Mouse (Mus musculus) stomach, embryonic 16.5 days (tissue): ENCODE measurements at regions not wholly inside any gene's neighbourhood (a gene's known extent, or its start where the extent isn't known, plus 50 kb on each side); places are given as distances from the start of the nearest gene placed in this dataset.
A peak's percentile ranks its signal among the peaks of the same experiment; 100 is the strongest.

ENCODE experiments used
- ATAC-seq: fragments of 200-750 bp; cut with Nextera tagmentation; 2 replicates; pipeline ENCODE4 v1.8.0; 2017; ENCODE audit warnings: moderate number of reproducible peaks, moderate TSS enrichment; ENCODE audit not compliant: insufficient read depth, low FRiP score
- H3K27ac ChIP-seq: fragments of 300-500 bp; sonication (generic); 2 replicates; pipeline ENCODE4 v1.5.1; 2014; ENCODE audit warnings: low read length
- H3K27me3 ChIP-seq: fragments of 300-500 bp; sonication (generic); 2 replicates; pipeline ENCODE4 v1.6.1; 2014; ENCODE audit warnings: low read length, control low read depth, mixed read lengths; ENCODE audit not compliant: control insufficient read depth, insufficient read depth
- H3K36me3 ChIP-seq: fragments of 300-500 bp; sonication (generic); 2 replicates; pipeline ENCODE4 v1.6.1; 2014; ENCODE audit warnings: low read length; ENCODE audit not compliant: control insufficient read depth, insufficient read depth
- H3K4me1 ChIP-seq: fragments of 300-500 bp; sonication (generic); 2 replicates; pipeline ENCODE4 v1.6.1; 2014; ENCODE audit warnings: low read length, control low read depth, mixed read lengths; ENCODE audit not compliant: control insufficient read depth, insufficient read depth
- H3K4me2 ChIP-seq: fragments of 300-500 bp; sonication (generic); 2 replicates; pipeline ENCODE4 v1.6.1; 2014; ENCODE audit warnings: low read depth, low read length, mixed read lengths
- H3K4me3 ChIP-seq: fragments of 300-500 bp; sonication (generic); replicated peaks from 2 replicates; pipeline ENCODE4 v1.5.1; 2014; ENCODE audit warnings: mild to moderate bottlenecking, low read length
- H3K9ac ChIP-seq: fragments of 300-500 bp; sonication (generic); 2 replicates; pipeline ENCODE4 v1.6.1; 2014; ENCODE audit warnings: low read length
- H3K9me3 ChIP-seq: fragments of 300-500 bp; sonication (generic); replicated peaks from 2 replicates; pipeline ENCODE4 v1.6.1; 2016; ENCODE audit warnings: low read length, control low read depth; ENCODE audit not compliant: control insufficient read depth
- WGBS: fragments of 180-500 bp; shearing (Covaris S2); extraction: QIAGEN DNeasy Blood & Tissue Kit; methylation state at CpG from one replicate; pipeline ENCODE4 v1.1.7; 2014; 5-methylcytosine and 5-hydroxymethylcytosine counted together

GRCm38 (mm10) chr5:119378261-119378660 is 292.2 kb upstream of the Tbx3 start:
- Histone ChIP-seq H3K9me3 (no peaks in the 10 kb centered on the region), H3K27me3 (no peaks in the 10 kb centered on the region), H3K9ac (no peak overlapping the region), H3K4me1 (no peaks in the 10 kb centered on the region), H3K4me2 (no peak overlapping the region), H3K27ac (no peak overlapping the region), H3K4me3 (no peak overlapping the region), H3K36me3 (no peaks in the 10 kb centered on the region)
- WGBS, result 46% methylated on average over 8 of the region's 8 CpGs
- ATAC-seq, result no peak

DNA sequence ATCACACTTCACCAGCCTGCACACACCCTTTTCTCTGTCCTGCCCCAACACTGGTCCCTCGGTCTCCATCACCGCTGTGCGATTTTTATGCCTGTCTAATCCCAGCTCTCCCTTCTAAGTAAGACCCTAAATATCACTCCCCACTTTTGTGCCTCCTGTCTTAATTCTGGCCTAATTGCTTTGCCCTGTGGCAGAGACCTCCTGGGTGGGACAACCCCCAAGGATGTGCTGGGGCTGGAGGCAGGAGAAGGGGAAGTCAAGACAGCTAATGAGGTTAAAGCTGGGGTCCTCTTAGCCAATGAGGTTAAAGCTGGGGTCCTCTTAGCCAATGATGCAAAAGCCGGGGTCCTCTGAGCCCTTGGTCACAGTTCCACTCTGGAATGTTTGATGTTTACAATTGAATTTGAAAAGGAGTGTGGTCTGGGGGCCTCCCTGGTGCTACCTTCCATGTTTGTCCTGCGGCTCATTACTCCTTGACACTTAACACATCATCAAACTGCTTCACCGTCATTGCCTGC is 290.5 kb upstream of the Tbx3 start:
- Histone ChIP-seq H3K9ac (no peak overlapping the region), H3K27ac (no peak overlapping the region), H3K4me2 (no peak overlapping the region), H3K36me3 (no peaks in the 10 kb centered on the region), H3K4me3 (no peak overlapping the region), H3K27me3 (no peaks in the 10 kb centered on the region), H3K9me3 (no peaks in the 10 kb centered on the region), H3K4me1 (no peaks in the 10 kb centered on the region)
- ATAC-seq, result no peak
- 67% methylated on average over 6 of the region's 6 CpGs for WGBS

- no peak overlapping the region for H3K27ac ChIP-seq
- no peaks in the 10 kb centered on the region for H3K4me1 ChIP-seq
- H3K36me3 ChIP-seq, result no peaks in the 10 kb centered on the region
- ATAC-seq, result no peak
- no peaks in the 10 kb centered on the region for H3K9me3 ChIP-seq
- no peaks in the 10 kb centered on the region for H3K27me3 ChIP-seq
- WGBS, result 73% methylated on average over 12 of the region's 12 CpGs
- H3K4me2 ChIP-seq, result no peak overlapping the region
- no peak overlapping the region for H3K9ac ChIP-seq
- H3K4me3 ChIP-seq, result no peak overlapping the region
These were observed 289.0 kb upstream of the Tbx3 start for GRCm38 (mm10) chr5:119381495-119381894.

- Histone ChIP-seq H3K27ac (no peak overlapping the region), H3K4me1 (peaks cover 10% of the 10 kb centered on the region), H3K4me2 (no peak overlapping the region), H3K9ac (no peak overlapping the region), H3K4me3 (no peak overlapping the region), H3K9me3 (no peaks in the 10 kb centered on the region), H3K36me3 (no peaks in the 10 kb centered on the region), H3K27me3 (no peaks in the 10 kb centered on the region)
- 80% methylated on average over 10 of the region's 10 CpGs for WGBS
- no peak for ATAC-seq
These were observed 285.0 kb upstream of the Tbx3 start for GRCm38 (mm10) chr5:119385506-119385905.

- peaks cover 10% of the 10 kb centered on the region for H3K4me1 ChIP-seq
- no peaks in the 10 kb centered on the region for H3K9me3 ChIP-seq
- 68% methylated on average over 8 of the region's 8 CpGs for WGBS
- H3K27ac ChIP-seq, result no peak overlapping the region
- no peak overlapping the region for H3K4me3 ChIP-seq
- H3K36me3 ChIP-seq, result no peaks in the 10 kb centered on the region
- H3K4me2 ChIP-seq, result no peak overlapping the region
- ATAC-seq, result no peak
- H3K27me3 ChIP-seq, result no peaks in the 10 kb centered on the region
- no peak overlapping the region for H3K9ac ChIP-seq
These were observed 283.6 kb upstream of the Tbx3 start for GRCm38 (mm10) chr5:119386821-119387220.

DNA sequence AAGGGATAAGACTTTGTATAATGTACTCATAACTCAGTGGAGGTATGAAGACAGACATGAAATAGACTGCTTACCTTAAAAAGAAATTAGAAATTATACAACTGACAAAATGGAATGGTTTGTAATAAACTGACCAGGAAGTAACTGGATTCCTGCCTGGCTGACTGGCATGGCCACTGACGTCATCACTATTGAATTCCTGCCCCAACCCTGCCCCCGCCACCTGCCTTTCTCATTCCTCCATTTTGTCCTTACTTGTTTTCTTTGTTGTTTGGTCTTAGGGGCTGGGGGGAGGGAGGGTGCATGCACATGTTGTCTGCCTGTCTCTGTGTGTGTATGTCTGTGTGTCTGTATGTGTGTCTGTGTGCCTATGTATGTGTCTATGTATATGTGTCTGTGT is 283.2 kb upstream of the Tbx3 start:
- Histone ChIP-seq H3K36me3 (no peaks in the 10 kb centered on the region), H3K9me3 (no peaks in the 10 kb centered on the region), H3K4me1 (peaks cover 10% of the 10 kb centered on the region), H3K4me3 (no peak overlapping the region), H3K27me3 (no peaks in the 10 kb centered on the region), H3K9ac (no peak overlapping the region), H3K27ac (no peak overlapping the region), H3K4me2 (no peak overlapping the region)
- ATAC-seq, result no peak
- WGBS, result 59% methylated on average over 2 of the region's 2 CpGs

GRCm38 (mm10) chr5:119388841-119389240 is 281.6 kb upstream of the Tbx3 start:
- no peaks in the 10 kb centered on the region for H3K27me3 ChIP-seq
- WGBS, result 58% methylated on average over 5 of the region's 5 CpGs
- H3K4me2 ChIP-seq, result no peak overlapping the region
- peak overlapping the region; percentile 73; the same call in 1 of the 2 replicates for H3K27ac ChIP-seq
- no peaks in the 10 kb centered on the region for H3K9me3 ChIP-seq
- H3K4me1 ChIP-seq, result peaks cover 10% of the 10 kb centered on the region
- no peak for ATAC-seq
- H3K4me3 ChIP-seq, result no peak overlapping the region
- no peak overlapping the region for H3K9ac ChIP-seq
- H3K36me3 ChIP-seq, result no peaks in the 10 kb centered on the region

GRCm38 (mm10) chr5:119389384-119389783 is 281.1 kb upstream of the Tbx3 start:
- H3K4me3 ChIP-seq, result no peak overlapping the region
- no peak overlapping the region for H3K4me2 ChIP-seq
- H3K27ac ChIP-seq, result peak overlapping the region; percentile 73
- H3K9me3 ChIP-seq, result no peaks in the 10 kb centered on the region
- 56% methylated on average over 9 of the region's 9 CpGs for WGBS
- peaks cover 10% of the 10 kb centered on the region for H3K4me1 ChIP-seq
- H3K9ac ChIP-seq, result no peak overlapping the region; the same call in 1 of the 2 replicates
- H3K27me3 ChIP-seq, result no peaks in the 10 kb centered on the region
- H3K36me3 ChIP-seq, result no peaks in the 10 kb centered on the region
- no peak for ATAC-seq

- Histone ChIP-seq H3K9ac (no peak overlapping the region), H3K27me3 (no peaks in the 10 kb centered on the region), H3K4me2 (no peak overlapping the region), H3K4me1 (peaks cover 10% of the 10 kb centered on the region), H3K27ac (peak overlapping the region; percentile 73), H3K4me3 (no peak overlapping the region), H3K9me3 (no peaks in the 10 kb centered on the region), H3K36me3 (no peaks in the 10 kb centered on the region)
- 51% methylated on average over 7 of the region's 7 CpGs for WGBS
- ATAC-seq, result no peak
These were observed 280.6 kb upstream of the Tbx3 start for GRCm38 (mm10) chr5:119389857-119390256.

- Histone ChIP-seq H3K4me3 (no peak overlapping the region), H3K27ac (no peak overlapping the region), H3K36me3 (no peaks in the 10 kb centered on the region), H3K9ac (no peak overlapping the region), H3K4me1 (peaks cover 15% of the 10 kb centered on the region; the same call in 1 of the 2 replicates), H3K9me3 (no peaks in the 10 kb centered on the region; the same call in 1 of the 2 replicates), H3K27me3 (no peaks in the 10 kb centered on the region), H3K4me2 (no peak overlapping the region)
- no peak for ATAC-seq
- WGBS, result 67% methylated on average over 5 of the region's 5 CpGs
These were observed 272.0 kb upstream of the Tbx3 start for GRCm38 (mm10) chr5:119398475-119398874.
